Mouse (Mus musculus) neural tube, embryonic 15.5 days (tissue): ENCODE results near the gene Catsperz. TPM values are rescaled to one million over a fixed set of nuclear protein-coding genes. Genes with fewer than 3 reads are reported as not detected.

ENCODE experiments used
- ATAC-seq: fragments of 200-750 bp; cut with Nextera tagmentation; 2 replicates; pipeline ENCODE4 v1.8.0; 2017; ENCODE audit warnings: mild to moderate bottlenecking, moderate TSS enrichment, moderate library complexity; ENCODE audit not compliant: low FRiP score
- H3K27ac ChIP-seq: fragments of 300-500 bp; sonication (generic); replicated peaks from 2 replicates; pipeline ENCODE4 v1.5.1; 2015; ENCODE audit warnings: mild to moderate bottlenecking, inconsistent platforms
- H3K27me3 ChIP-seq: fragments of 300-500 bp; sonication (generic); replicated peaks from 2 replicates; pipeline ENCODE4 v1.6.1; 2015; ENCODE audit warnings: inconsistent platforms
- H3K36me3 ChIP-seq: fragments of 300-500 bp; sonication (generic); 2 replicates; pipeline ENCODE4 v1.6.1; 2015; ENCODE audit warnings: inconsistent platforms
- H3K4me1 ChIP-seq: fragments of 300-500 bp; sonication (generic); 2 replicates; pipeline ENCODE4 v1.6.1; 2015; ENCODE audit warnings: inconsistent platforms
- H3K4me2 ChIP-seq: fragments of 300-500 bp; sonication (generic); 2 replicates; pipeline ENCODE4 v1.6.1; 2015; ENCODE audit warnings: inconsistent platforms, mild to moderate bottlenecking, moderate library complexity
- H3K4me3 ChIP-seq: fragments of 300-500 bp; sonication (generic); replicated peaks from 2 replicates; pipeline ENCODE4 v1.5.1; 2015; ENCODE audit warnings: mild to moderate bottlenecking, inconsistent platforms
- H3K9ac ChIP-seq: fragments of 300-500 bp; sonication (generic); replicated peaks from 2 replicates; pipeline ENCODE4 v1.6.1; 2015; ENCODE audit warnings: mild to moderate bottlenecking, inconsistent platforms
- H3K9me3 ChIP-seq: fragments of 300-500 bp; sonication (generic); replicated peaks from 2 replicates; pipeline ENCODE4 v1.6.1; 2016; ENCODE audit warnings: inconsistent platforms
- WGBS: fragments of 180-500 bp; shearing (Covaris S2); methylation state at CpG from one replicate; pipeline ENCODE4 v1.1.7; 2015; ENCODE audit warnings: mixed read lengths; 5-methylcytosine and 5-hydroxymethylcytosine counted together
- polyA plus RNA-seq: library from polyadenylated mRNA; unstranded; fragments of >200 nt; fragmentation: Nextera tagmentation; extraction: Ambion mirVana; gene quantifications from 2 replicates; pipeline ENCODE4 v1.2.1, GENCODE M21; 2015

Gene Catsperz
- polyA plus RNA-seq, result 6.8 TPM in 2 replicates

DNA sequence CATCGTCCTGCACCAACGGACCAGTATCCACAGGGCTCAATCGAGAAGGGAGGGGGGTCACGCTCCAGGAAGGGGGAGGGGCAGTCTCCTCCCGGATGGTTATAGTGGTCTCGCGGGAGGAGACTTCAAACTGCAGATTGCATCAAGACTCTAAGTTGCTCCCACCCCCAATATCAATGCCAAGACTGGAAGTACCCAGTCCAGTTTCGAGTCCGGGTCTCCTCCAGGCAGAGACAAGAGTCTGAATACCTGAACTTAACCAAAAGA is at the start of gene Catsperz:
Gene Catsperz, minus strand, starts transcription at position 74 of the 267 bp plus-strand sequence.
- Histone ChIP-seq H3K9me3 (no peaks in the 10 kb centered on the region), H3K4me2 (peak within 1 kb of the TSS; percentile 43), H3K36me3 (no peaks in the 10 kb centered on the region), H3K9ac (no peak within 1 kb of the TSS), H3K4me1 (peaks cover 33% of the 10 kb centered on the region), H3K4me3 (peak within 1 kb of the TSS; percentile 19), H3K27ac (no peak within 1 kb of the TSS), H3K27me3 (peaks cover 72% of the 10 kb centered on the region)
- ATAC-seq, result no peak
- WGBS, result 2% methylated on average over 9 of the region's 9 CpGs

DNA sequence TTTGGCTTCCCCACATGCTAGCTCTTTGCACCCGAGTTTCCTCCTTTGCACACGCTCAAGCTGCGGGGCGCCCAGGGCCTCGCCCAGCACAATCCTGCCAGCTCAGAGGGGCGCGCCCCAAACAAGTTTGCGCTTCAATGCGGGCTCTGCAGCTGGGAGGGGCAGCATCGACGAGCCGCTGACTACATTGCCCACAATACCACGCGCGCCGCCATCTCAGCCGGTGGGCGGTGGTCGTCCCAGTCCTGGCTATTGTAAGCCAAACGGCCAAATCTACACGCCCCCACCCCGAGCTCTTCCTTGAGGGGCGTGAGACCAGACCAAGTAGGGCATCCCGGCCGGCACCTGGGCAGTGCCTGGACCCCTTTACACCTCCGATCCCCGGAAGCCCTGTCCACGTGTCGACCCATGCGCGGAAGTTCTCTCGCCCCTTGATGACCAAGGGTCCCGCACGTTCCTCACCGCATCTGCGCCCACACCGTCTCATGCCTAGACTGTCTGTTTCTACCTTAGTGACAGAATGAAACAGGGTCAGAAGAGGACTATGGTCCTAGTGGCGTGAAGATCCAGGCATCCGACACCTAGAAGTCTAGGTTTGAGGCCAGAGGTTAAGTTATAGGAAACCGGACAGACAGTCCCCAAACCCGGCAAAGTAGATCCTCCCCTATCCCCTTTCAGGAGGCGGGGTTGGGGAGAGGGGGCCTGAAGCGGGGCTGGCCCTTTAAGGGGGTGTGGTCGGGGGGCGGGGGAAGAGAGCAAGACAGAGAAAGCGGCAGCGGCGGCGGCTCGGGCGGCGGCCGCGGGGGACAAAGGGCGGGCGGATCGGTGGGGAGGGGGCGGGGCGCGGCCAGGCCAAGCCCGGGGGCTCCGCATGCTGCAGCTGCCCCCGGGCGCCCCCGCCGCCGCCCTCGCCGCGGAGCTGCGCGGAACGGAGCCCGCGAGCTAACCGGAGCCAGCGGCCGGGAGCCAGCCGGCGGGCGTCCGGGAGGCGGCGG is 49.3 kb upstream of the Catsperz start, which contains the start of gene Ppp1r14b:
Gene Ppp1r14b, plus strand, starts transcription at position 758 of the 995 bp plus-strand sequence.
- ATAC-seq, result peak; percentile 76
- Histone ChIP-seq H3K4me2 (peak within 1 kb of the TSS; percentile 82), H3K36me3 (peaks cover 14% of the 10 kb centered on the region), H3K9me3 (no peaks in the 10 kb centered on the region), H3K27ac (peak within 1 kb of the TSS; percentile 93), H3K4me3 (peak within 1 kb of the TSS; percentile 59), H3K9ac (peak within 1 kb of the TSS; percentile 74), H3K27me3 (peaks cover 6% of the 10 kb centered on the region), H3K4me1 (peaks cover 59% of the 10 kb centered on the region)
- under 1% methylated on average over 72 of the region's 84 CpGs for WGBS

DNA sequence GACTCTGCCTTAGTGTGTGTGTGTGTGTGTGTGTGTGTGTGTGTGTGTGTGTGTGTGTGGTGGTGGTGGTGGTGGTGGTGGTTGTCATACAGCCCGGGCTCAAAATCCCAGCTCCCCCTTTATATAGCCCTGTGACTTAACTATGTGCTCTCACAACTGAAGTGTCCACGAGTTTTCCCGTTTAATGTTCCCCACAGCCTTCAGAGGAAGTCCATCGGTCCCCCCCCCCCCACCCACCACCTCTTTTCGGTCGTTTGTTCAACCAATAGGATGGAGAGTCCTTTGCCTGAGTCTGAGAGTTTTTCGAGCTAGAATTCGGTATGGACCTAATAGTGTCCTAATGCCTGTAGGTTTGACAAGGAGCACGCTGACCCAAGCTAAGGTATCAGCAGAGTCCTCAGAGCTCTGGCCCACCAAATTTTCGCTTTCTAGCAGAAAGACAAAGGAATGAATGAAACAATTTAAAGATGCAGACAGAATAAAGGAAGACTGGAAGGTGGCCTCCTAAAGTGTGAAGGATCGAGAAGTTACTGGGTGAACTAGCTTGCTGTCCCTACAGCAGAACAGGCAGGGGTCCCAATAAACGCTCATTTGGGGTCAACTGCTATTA is 48.5 kb upstream of the Catsperz start:
- ATAC-seq, result no peak
- peak overlapping the region; percentile 82 for H3K4me2 ChIP-seq
- WGBS, result 37% methylated on average over 12 of the region's 12 CpGs
- H3K27ac ChIP-seq, result peak overlapping the region; percentile 93
- peaks cover 6% of the 10 kb centered on the region for H3K27me3 ChIP-seq
- H3K9ac ChIP-seq, result peak overlapping the region; percentile 74
- no peaks in the 10 kb centered on the region for H3K9me3 ChIP-seq
- H3K4me3 ChIP-seq, result peak overlapping the region; percentile 59
- H3K36me3 ChIP-seq, result peaks cover 14% of the 10 kb centered on the region
- H3K4me1 ChIP-seq, result peaks cover 59% of the 10 kb centered on the region

DNA sequence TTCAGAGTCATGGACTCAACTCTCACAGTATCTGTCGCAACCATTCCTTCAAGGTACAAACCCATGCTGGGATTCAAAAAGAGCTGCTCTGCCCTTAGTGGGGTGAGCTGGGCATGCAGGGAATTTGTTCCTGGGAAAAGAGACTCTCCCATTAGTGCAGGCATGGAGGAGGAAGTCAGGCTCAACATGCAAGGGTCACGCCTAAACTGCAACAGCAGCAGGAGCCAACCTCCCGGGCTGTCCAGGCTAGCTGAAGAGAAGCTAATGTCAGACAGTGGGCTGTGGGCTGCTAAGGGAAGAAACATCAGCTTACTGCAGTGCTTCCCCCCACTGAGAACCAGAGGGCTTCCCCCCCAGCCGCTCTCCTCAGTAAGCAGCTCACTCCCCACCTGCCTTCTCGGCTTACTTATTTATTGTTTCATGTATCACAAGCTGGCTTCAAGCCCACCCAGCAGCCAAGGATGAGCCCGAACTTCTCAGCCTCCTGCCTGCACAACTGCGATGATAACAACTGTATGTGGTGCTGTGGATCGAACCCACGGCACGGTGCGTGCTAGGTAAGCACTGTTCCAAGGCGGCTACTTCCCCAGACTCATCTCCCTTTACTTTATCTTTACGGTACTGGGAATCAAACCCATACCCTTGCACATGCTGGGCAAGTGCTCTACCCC is 47.2 kb upstream of the Catsperz start:
- no peak overlapping the region for H3K4me3 ChIP-seq
- no peak overlapping the region for H3K9ac ChIP-seq
- H3K9me3 ChIP-seq, result no peaks in the 10 kb centered on the region
- H3K36me3 ChIP-seq, result peaks cover 2% of the 10 kb centered on the region
- peaks cover 12% of the 10 kb centered on the region for H3K27me3 ChIP-seq
- ATAC-seq, result no peak
- H3K27ac ChIP-seq, result no peak overlapping the region
- no peak overlapping the region for H3K4me2 ChIP-seq
- WGBS, result 85% methylated on average over 13 of the region's 13 CpGs
- H3K4me1 ChIP-seq, result peaks cover 52% of the 10 kb centered on the region

DNA sequence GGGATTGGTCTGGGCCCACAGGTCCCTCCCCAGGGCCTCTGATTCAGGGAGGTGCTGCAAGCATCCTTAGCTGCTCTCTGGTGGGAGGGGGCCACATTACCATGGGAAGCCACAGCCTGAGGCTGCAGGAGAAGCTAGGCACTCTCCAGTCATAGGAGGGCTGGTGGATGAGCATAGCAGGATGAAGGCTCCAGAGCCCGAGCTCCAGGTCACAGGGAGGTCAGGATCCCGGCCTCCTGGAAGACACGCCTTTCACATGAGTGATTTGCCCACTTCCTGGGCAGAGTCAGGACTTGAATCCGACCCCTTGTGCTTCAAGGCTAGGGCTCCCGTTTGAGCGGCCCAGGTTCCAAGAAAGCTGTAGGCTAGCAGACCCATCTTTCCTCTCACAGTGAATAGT is 46.5 kb upstream of the Catsperz start:
- H3K4me3 ChIP-seq, result no peak overlapping the region
- H3K9ac ChIP-seq, result no peak overlapping the region; the same call in 1 of the 2 replicates
- no peaks in the 10 kb centered on the region for H3K9me3 ChIP-seq
- peaks cover 12% of the 10 kb centered on the region for H3K27me3 ChIP-seq
- WGBS, result 29% methylated on average over 6 of the region's 6 CpGs
- peaks cover 45% of the 10 kb centered on the region for H3K4me1 ChIP-seq
- H3K36me3 ChIP-seq, result no peaks in the 10 kb centered on the region
- no peak overlapping the region for H3K27ac ChIP-seq
- no peak for ATAC-seq
- no peak overlapping the region for H3K4me2 ChIP-seq

DNA sequence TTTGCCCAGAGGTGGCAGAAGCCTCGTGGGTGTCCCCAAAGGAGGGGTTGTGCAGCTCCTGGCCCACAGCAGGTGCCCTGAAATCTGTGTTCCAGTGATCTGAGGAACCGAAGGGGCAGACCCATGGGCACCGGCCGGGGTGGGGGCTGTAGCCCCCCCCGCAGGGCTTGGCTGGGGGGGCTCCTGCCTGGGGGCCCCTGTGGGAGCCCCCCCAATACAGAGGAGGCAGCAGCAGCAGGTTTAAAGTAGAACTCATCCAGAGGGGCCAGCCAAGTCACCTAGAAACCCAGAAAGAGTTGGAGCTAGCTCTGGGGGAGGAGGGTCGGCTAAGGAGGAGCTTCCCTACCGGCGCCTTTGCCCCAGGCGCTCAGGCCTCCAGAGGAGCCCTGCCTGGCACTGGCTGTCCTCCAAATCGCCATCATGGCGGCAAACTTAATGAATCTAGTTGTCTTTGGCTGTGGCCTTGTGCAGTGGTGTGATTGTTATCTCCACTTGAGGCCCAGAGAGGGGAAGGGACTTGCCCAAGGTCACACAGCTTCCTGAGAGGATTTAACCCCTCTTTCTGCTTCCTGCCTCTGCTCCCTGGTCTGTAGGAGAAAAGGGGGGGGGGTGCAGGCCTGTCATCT is 45.4 kb upstream of the Catsperz start:
- no peaks in the 10 kb centered on the region for H3K36me3 ChIP-seq
- H3K4me2 ChIP-seq, result peak overlapping the region; percentile 57
- H3K4me3 ChIP-seq, result peak overlapping the region; percentile 45; the same call in 1 of the 2 replicates
- peaks cover 34% of the 10 kb centered on the region for H3K4me1 ChIP-seq
- 18% methylated on average over 11 of the region's 11 CpGs for WGBS
- no peak overlapping the region for H3K9ac ChIP-seq
- H3K27ac ChIP-seq, result no peak overlapping the region
- no peaks in the 10 kb centered on the region for H3K9me3 ChIP-seq
- peaks cover 12% of the 10 kb centered on the region for H3K27me3 ChIP-seq
- ATAC-seq, result no peak

DNA sequence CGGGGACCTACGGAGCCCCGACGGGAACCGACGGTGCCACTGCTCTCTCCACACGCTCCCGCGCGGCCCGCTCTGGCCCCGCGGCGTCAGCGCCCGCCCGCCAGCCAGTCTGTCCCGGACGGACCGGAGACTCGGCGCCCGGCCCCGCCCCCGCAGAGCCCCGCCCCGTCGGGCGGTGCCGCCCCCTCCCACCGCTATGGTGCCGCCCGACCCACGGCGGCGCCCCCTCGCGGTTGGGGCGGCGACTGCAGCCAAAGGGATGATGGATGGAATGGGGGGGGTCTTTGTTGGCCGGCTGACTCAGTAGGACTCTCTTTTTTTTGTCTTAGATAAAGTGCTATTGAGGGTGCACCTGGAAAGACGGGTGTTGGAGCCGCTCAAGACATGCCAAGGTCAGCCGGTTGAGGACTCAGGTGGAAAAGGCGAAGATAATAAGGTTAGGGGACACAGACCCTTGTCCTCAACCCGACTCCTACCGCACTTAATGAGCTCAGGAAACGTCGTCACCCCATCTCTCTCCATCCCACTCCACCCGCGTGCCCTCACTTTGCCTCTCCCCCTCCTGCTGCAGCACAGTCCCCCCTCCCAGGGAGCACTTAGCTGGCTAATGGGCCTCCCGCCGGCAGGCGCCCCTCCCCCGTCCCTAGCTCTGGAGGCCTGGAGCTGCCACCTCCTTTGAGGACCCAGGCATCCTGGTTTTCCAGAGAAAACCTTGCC is 44.6 kb upstream of the Catsperz start:
- ATAC-seq, result no peak
- no peak overlapping the region for H3K27ac ChIP-seq
- H3K36me3 ChIP-seq, result no peaks in the 10 kb centered on the region
- peak overlapping the region; percentile 44 for H3K9ac ChIP-seq
- H3K9me3 ChIP-seq, result no peaks in the 10 kb centered on the region
- peaks cover 32% of the 10 kb centered on the region for H3K4me1 ChIP-seq
- peak overlapping the region; percentile 45 for H3K4me3 ChIP-seq
- under 1% methylated on average over 54 of the region's 55 CpGs for WGBS
- peaks cover 12% of the 10 kb centered on the region for H3K27me3 ChIP-seq
- peak overlapping the region; percentile 57 for H3K4me2 ChIP-seq

DNA sequence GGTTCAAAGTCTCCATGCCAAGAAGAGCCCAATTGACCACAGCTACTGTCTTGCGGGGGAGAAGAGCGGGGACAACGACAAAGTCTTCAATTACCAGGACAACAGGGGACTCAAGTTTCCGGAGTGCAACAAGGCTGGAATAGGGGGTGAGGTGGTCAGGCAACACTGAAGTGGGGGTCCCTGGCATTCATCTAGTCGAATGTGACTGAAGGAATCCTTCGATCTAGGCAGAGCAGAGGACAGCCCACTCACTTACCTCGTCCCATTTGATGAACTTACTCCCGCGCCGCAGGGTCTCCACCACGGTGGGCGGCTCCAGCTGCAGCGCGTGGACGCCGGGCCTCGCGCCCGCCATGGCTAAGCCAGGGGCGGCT is 44.1 kb upstream of the Catsperz start:
- peak overlapping the region; percentile 45 for H3K4me3 ChIP-seq
- H3K9ac ChIP-seq, result peak overlapping the region; percentile 44
- 2% methylated on average over 20 of the region's 20 CpGs for WGBS
- H3K36me3 ChIP-seq, result no peaks in the 10 kb centered on the region
- ATAC-seq, result no peak
- H3K27ac ChIP-seq, result no peak overlapping the region
- peaks cover 32% of the 10 kb centered on the region for H3K4me1 ChIP-seq
- H3K9me3 ChIP-seq, result no peaks in the 10 kb centered on the region
- H3K27me3 ChIP-seq, result peaks cover 12% of the 10 kb centered on the region
- H3K4me2 ChIP-seq, result peak overlapping the region; percentile 57

DNA sequence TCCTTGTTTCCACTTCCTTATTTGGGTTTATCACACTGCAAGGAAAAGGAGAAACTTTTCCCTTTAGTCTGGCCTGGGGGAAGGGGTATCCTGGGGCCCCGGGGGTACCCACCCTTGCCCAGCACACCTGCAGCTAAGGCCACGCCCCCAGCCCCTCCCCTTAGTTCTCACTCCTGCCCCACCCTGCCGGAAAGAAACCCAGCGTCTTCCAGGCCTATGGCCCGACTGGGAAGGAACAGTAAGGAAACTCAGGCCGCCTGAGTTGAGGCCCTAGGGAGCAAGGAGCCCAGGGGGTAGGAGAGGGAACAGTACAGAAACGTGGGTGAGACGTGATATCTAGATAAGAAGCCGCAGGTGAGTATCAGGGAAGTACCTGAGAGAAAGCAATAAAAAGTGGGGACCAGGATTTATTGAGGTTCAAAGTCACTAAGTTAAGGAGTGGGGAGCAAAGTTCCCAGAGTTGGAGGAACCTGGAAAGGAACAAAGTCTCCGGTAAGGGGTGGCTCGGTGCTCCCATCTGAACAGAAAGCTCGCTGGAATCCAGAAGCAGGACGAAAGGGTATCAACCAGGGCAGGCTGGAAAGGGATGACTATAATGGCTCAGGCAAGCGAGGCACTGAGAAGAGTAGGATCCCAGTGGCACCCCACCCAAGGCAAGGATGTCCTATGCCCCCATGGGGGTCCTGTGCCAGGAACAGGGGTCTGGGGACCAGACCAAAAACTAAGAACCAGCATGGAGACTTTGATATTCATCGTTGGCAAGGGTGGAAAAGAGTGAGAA is 43.5 kb upstream of the Catsperz start:
- H3K9ac ChIP-seq, result peak overlapping the region; percentile 44; the same call in 1 of the 2 replicates

DNA sequence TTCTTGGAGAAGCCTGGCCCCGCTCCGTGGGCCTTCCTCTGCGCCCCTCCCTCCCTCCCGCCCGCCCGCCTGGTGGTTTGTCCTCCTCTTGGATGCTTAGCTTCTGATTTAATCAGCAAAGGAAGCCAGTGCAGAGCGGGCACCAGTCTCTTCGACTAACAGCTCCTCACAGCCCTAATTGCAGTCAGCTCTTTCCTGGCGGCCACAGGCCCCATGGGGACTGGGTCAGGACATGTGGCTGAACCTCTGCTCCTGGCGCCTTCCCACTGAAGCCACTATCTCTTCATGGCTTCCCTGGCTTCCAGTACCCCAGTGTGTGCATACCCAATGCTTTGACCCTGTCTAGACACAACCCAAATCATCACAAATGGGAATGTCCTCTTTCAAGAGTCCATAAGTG is 31.3 kb upstream of the Catsperz start:
- no peaks in the 10 kb centered on the region for H3K27me3 ChIP-seq
- no peak overlapping the region for H3K4me2 ChIP-seq
- H3K36me3 ChIP-seq, result peaks cover 16% of the 10 kb centered on the region; the same call in 1 of the 2 replicates
- H3K27ac ChIP-seq, result no peak overlapping the region
- H3K9me3 ChIP-seq, result no peaks in the 10 kb centered on the region
- no peak for ATAC-seq
- H3K9ac ChIP-seq, result no peak overlapping the region
- 86% methylated on average over 10 of the region's 10 CpGs for whole genome bisulfite sequencing
- no peak overlapping the region for H3K4me3 ChIP-seq
- peaks cover 18% of the 10 kb centered on the region for H3K4me1 ChIP-seq

More for the DNA sequence above, 43.5 kb upstream of the Catsperz start:
- H3K4me1 ChIP-seq, result peaks cover 27% of the 10 kb centered on the region
- H3K36me3 ChIP-seq, result no peaks in the 10 kb centered on the region
- H3K9me3 ChIP-seq, result no peaks in the 10 kb centered on the region
- no peak overlapping the region for H3K27ac ChIP-seq
- 10% methylated on average over 15 of the region's 15 CpGs for WGBS
- no peak for ATAC-seq
- H3K27me3 ChIP-seq, result peaks cover 12% of the 10 kb centered on the region
- peak overlapping the region; percentile 45 for H3K4me3 ChIP-seq
- peak overlapping the region; percentile 57 for H3K4me2 ChIP-seq
